Mouse (Mus musculus) heart, adult 11 months (tissue): ENCODE results near the gene Tes.

ENCODE experiments used
- DNase-seq: peaks from one replicate; pipeline ENCODE4 v3.0.0; 2022

Tes gene

DNA sequence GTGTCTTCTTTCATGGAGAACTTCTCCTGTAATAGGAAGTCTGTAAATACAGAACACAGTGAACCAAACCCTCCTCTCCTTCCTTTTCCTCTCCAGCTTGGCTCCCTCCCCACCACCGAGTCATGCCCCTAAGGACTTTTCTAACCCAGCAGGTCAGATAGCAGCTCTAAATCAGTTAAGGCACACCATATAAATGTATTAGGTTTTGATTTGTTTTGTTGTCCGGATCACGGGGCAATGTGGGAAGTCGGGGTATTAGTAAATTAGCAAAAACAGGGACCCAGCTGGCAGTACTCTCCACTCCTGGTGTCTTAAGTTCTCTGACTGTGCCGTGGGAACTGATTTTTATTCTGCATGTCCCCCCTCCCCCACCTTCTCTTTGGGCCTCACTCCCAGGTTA lies 14.4 kb downstream of the Tes start:
- peak; percentile 92 for DNase-seq

- DNase-seq = peak; percentile 71
Measured at GRCm38 (mm10) chr6:17079826-17080225, 14.9 kb downstream of the Tes start.

- no peak for DNase-seq
Measured at GRCm38 (mm10) chr6:17082238-17082637, 17.3 kb downstream of the Tes start.

DNA sequence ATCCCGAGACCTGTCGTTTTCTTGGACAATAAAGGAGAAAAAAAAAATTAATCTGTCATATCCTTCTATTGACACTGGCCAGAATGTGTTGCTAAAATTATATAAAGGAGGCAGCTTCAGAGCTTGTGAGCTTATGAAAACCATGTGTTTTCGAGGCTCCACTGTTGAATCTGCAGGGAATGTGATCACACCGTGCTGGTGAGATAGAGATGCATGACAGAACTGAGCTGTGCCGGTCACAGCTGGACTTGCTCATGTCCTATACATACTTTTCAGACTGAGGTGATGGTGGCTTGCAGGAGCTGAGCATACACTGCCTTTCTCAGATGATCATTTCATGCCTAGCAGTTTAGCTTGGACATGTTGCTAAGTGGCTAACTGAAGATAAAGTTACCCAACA lies 17.9 kb downstream of the Tes start:
- peak; percentile 79 for DNase-seq

- no peak for DNase-seq
Measured at GRCm38 (mm10) chr6:17087485-17087884, 22.5 kb downstream of the Tes start.

- peak; percentile 86 for DNase-seq
Measured at GRCm38 (mm10) chr6:17097301-17097700, 32.4 kb downstream of the Tes start.

DNA sequence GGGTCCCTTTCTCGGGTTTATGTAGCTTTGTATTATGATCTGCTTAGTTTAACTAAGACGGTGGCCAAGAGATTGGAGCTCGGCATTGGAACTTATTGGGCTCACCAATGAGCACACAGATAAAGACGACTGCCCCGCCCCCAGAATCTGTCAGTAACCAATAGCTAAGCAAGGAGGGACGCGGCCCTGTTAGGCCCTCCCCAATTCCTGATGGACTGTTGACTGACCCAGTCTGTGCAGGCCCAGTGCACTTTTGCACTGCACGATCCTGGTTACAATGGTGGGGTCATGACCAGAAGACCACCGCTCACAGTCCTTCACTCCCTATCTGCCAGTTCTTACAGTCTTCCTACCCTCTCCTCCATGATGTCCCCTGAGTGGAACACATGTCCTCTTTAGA lies 33.6 kb downstream of the Tes start:
- peak; percentile 83 for DNase-seq

- peak; percentile 74 for DNase-seq
Measured at GRCm38 (mm10) chr6:17099477-17100130, 34.7 kb downstream of the Tes start.

GRCm38 (mm10) chr6:17105714-17106113 lies 40.8 kb downstream of the Tes start:
- DNase-seq = peak; percentile 87

GRCm38 (mm10) chr6:17106493-17106892 lies 41.5 kb downstream of the Tes start:
- peak; percentile 19 for DNase-seq

DNA sequence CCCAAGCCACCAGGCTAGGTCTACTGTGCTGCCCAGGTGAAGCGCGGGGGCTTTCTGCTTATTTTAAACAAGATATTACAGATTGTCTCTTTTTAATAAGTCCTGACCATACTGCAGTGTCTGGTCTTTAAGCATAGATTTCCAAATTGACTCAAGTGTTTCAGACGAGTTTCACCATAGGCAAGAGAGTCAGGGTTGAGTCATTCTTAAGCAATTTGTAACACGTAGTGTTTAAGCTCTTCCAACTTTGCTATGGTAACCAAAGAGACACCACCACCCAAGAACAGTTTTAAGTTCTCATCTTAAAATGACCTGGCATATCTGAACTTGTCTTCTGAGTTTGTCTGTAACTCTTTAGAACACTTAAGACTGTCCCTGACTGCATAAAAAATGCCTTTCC lies 44.3 kb downstream of the Tes start:
- DNase-seq = no peak

- DNase-seq = peak; percentile 94
Measured at GRCm38 (mm10) chr6:17110564-17111100, 45.7 kb downstream of the Tes start.

- no peak for DNase-seq
Measured at GRCm38 (mm10) chr6:17112081-17112480, 47.1 kb downstream of the Tes start.

- DNase-seq = peak; percentile 22
Measured at GRCm38 (mm10) chr6:17112990-17113389, 48.0 kb downstream of the Tes start.

- peak; percentile 73 for DNase-seq
Measured at GRCm38 (mm10) chr6:17114588-17114987, 49.6 kb downstream of the Tes start.

DNA sequence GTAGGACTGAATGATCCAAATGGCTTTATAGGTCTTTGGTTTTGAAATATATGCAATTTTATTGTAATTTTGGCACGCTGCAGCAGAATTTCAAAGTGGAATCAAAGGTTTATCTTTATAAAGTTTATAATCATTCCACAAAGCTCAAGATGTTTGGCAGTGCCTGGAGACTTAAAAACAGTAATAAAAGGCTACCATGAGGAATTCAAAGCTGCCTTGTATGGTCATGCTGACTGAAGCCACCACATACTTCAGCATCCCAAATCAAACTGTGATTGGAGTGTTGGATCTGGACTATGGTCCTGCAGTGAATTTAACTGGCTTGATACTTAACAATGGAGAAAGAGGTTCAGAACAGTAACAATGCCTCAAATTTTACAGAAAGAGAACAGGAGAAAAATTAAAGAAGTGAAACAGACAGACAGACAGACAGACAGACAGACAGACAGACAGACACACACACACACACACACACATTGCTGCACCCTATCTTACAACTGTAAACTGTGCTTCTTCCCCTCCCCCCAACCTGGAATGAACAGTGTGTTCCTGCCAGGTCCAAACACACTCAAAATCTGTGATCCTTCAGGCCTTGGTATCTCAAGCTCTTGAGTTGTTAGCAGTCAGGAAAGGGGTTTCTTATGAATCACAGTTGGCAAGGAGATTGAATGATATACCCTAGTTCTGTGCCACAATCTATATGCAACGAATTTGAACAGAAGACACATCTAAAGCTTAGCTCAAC lies 50.3 kb downstream of the Tes start:
- peak; percentile 78 for DNase-seq

GRCm38 (mm10) chr6:17119521-17120232 lies 54.7 kb downstream of the Tes start:
- DNase-seq = peak; percentile 72

- DNase-seq = no peak
Measured at GRCm38 (mm10) chr6:17140021-17140420, 75.1 kb downstream of the Tes start.

DNA sequence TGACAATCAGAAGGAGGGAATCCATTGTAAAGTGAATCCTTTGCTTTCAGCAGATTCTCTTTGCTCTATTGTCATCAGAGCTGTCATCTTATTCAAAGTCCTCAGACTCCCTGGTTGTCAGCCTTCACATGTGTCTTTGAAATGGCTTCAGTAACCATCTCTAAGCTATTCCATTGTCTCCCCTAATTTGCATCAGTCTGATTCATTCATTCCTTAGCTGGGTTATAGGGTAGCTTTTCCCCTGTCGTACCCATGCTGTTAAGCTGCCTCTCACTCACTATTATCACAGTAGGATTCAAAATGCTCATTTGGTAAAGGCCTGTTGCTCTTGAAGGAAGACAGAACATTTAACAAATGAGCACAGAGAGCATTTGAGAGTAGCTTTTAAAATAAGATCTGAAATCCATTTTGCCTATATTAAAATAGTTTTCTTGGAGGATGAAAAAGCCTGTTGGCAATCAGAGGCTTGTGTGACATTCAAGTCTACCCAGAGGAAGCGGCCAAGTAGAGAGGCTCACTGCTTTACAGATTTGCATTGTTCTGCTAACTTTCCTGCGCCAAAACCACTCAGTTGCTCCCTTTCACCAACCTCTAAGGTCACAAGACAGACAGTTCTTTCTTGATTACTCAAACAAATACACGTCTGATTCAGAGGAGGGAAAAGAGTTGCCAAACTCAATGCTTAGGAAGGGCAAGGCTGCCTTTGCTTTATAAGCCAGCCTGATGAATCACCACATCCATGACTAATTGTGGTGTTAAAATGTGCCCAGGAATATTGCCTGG lies 77.8 kb downstream of the Tes start:
- DNase-seq = no peak

DNA sequence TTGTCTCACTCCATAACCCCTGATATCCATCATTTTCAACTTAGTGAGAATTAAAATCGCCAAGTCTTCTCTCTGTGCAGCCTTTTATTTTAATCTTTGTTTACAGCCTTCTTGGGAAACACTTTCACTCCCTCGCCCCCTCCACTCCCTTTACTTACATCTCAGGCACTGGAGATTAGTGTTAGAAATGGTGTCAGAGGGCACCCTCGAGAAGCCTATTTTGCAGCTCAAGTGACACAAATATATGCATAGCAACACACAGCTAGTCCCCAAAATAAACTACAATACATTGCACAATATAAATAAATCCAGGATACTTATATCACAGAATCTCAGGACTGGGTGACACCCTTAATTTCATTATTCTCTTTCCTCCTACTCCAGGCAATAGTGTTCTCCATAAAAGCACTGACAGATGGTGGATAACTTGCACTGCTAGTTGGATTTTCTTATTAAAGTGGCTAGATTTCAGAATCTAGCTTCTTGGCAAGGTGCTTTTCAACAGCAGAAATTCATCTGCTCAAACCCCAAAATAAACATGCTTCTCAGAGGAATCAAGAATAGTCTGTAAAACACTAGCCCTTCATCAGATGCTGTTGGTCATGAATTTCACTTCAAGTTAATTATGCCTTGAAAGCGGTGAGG lies 86.2 kb downstream of the Tes start:
- no peak for DNase-seq

GRCm38 (mm10) chr6:17152551-17152950 lies 87.6 kb downstream of the Tes start:
- no peak for DNase-seq
